In the genomic region with DNA sequence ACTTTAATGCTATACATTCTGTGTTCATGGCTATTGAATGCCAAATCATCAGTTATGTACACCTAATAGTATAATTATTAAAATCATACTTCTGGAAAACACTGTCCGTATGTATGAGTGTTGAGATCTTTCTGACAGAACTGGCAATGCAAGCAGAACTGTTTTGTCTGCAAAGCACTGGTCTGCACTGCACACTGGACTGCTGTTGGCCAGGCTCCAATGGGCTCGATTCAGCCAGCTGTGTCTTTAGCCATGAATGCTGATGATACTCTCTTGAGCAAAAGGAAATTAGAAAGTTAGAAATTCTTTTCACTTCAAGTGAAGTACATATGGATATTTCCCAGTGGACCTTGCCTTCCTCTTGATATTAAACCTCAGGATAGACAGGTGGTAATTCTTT, we compare ENCODE assay signal across 28 mouse cellular contexts.
A peak's percentile ranks its signal among the peaks of the same experiment; 100 is the strongest.
DNase-seq lines count a peak whose midpoint lies in the region; ATAC-seq and TF ChIP-seq lines count a peak whose summit lies in the region.
"Had no signal": no experiment of that assay in that cellular context is flagged by ENCODE, and none has a peak within 500 bp of the region (broad histone marks: within the 10 kb centered on the region; RNA-seq: fewer than 3 reads in every experiment).

No protein-coding gene starts in this region.

- no peak for TF ChIP-seq CTCF in hindbrain, postnatal 0 days (IDR thresholded peaks at IDR 0.05; ENCODE audit: low read depth)

- H3K4me2 ChIP-seq in hindbrain, postnatal 0 days (ENCODE audit: low read depth, low read length) = no peak overlapping the region
- H3K4me2 ChIP-seq: embryonic facial prominence, embryonic 12.5 days; forebrain, embryonic 12.5 days; heart, embryonic 13.5 days; hindbrain, embryonic 15.5 days; intestine, embryonic 15.5 days; limb, embryonic 12.5 days; liver, embryonic 11.5 days; midbrain, embryonic 12.5 days had no signal

- no peak overlapping the region for H3K4me3 ChIP-seq in hindbrain, postnatal 0 days (ENCODE audit: low read length)
- no peak overlapping the region for H3K4me3 ChIP-seq in hindbrain, embryonic 10.5 days
- H3K4me3 ChIP-seq: embryonic facial prominence, embryonic 12.5 days; erythroblast, embryonic 14.5 days; forebrain, embryonic 12.5 days; heart, embryonic 13.5 days; hindbrain, embryonic 15.5 days; intestine, embryonic 15.5 days; layer of hippocampus, adult 2 months; limb, embryonic 12.5 days; midbrain, embryonic 12.5 days had no signal

- H3K27me3 ChIP-seq in hindbrain, postnatal 0 days (ENCODE audit: insufficient read depth, low read length) = no peaks in the 10 kb centered on the region
- no peaks in the 10 kb centered on the region for H3K27me3 ChIP-seq in hindbrain, embryonic 10.5 days (ENCODE audit: insufficient read depth, poor library complexity, severe bottlenecking)
- H3K27me3 ChIP-seq: embryonic facial prominence, embryonic 12.5 days; forebrain, embryonic 12.5 days; heart, embryonic 13.5 days; hindbrain, embryonic 15.5 days; intestine, embryonic 15.5 days; limb, embryonic 12.5 days; midbrain, embryonic 12.5 days had no signal

- 50% methylated on average over 2 of the region's 2 CpGs for WGBS in hindbrain, postnatal 0 days
- 90% methylated on average over 2 of the region's 2 CpGs for WGBS in hindbrain, embryonic 10.5 days

- no peaks in the 10 kb centered on the region for H3K9me3 ChIP-seq in hindbrain, postnatal 0 days (ENCODE audit: low read length)
- H3K9me3 ChIP-seq in hindbrain, embryonic 10.5 days = no peaks in the 10 kb centered on the region
- H3K9me3 ChIP-seq: embryonic facial prominence, embryonic 12.5 days; forebrain, embryonic 12.5 days; heart, embryonic 13.5 days; hindbrain, embryonic 15.5 days; intestine, embryonic 15.5 days; limb, embryonic 12.5 days; midbrain, embryonic 12.5 days had no signal

- H3K27ac ChIP-seq in hindbrain, postnatal 0 days = no peak overlapping the region
- no peak overlapping the region for H3K27ac ChIP-seq in hindbrain, embryonic 10.5 days
- H3K27ac ChIP-seq: embryonic facial prominence, embryonic 12.5 days; forebrain, embryonic 12.5 days; heart, embryonic 13.5 days; hindbrain, embryonic 15.5 days; intestine, embryonic 15.5 days; layer of hippocampus, adult 2 months; limb, embryonic 12.5 days; midbrain, embryonic 12.5 days had no signal

- peak; percentile 6 for DNase-seq in adrenal gland, postnatal 10 days
- DNase-seq in adrenal gland, postnatal 36 days = no peak
- peak; percentile 28 for DNase-seq in gastrocnemius, postnatal 14 days
- DNase-seq in gastrocnemius, adult 18-20 months (ENCODE audit: low spot score) = no peak
- DNase-seq in hindbrain, postnatal 0 days (ENCODE audit: low spot score) = peak; percentile 33
- no peak for DNase-seq in hindbrain, embryonic 10.5 days (ENCODE audit: low spot score)
- DNase-seq in right cerebral cortex, postnatal 4 days = peak; percentile 19
- DNase-seq in right cerebral cortex, postnatal 14 days = no peak
- DNase-seq: adrenal gland, adult 8-10 months; cerebellum, adult 8-10 months; kidney, adult 8-10 months; kidney, postnatal 25 days; liver, postnatal 0 days; lung, postnatal 10 days; retina, postnatal 1 day; thymus, adult 18-20 months; thymus, postnatal 36 days had no signal

- no peaks in the 10 kb centered on the region for H3K4me1 ChIP-seq in hindbrain, postnatal 0 days (ENCODE audit: insufficient read depth, low read length)
- H3K4me1 ChIP-seq in hindbrain, embryonic 10.5 days (replicated peaks) = no peaks in the 10 kb centered on the region
- H3K4me1 ChIP-seq: embryonic facial prominence, embryonic 12.5 days; forebrain, embryonic 12.5 days; heart, embryonic 13.5 days; hindbrain, embryonic 15.5 days; intestine, embryonic 15.5 days; limb, embryonic 12.5 days; midbrain, embryonic 12.5 days had no signal

- H3K9ac ChIP-seq in hindbrain, postnatal 0 days (replicated peaks; ENCODE audit: low read length) = no peak overlapping the region
- H3K9ac ChIP-seq: embryonic facial prominence, embryonic 12.5 days; forebrain, embryonic 12.5 days; heart, embryonic 13.5 days; hindbrain, embryonic 15.5 days; intestine, embryonic 15.5 days; limb, embryonic 12.5 days; liver, postnatal 0 days; midbrain, embryonic 12.5 days had no signal

- intact Hi-C loops in gastrocnemius, postnatal 14 days (cut with DNase I; ENCODE audit: low total_unique reads) = no loop called here

- ATAC-seq in hindbrain, postnatal 0 days = no peak
- ATAC-seq: activated CD4-positive, CD25-positive, alpha-beta regulatory T cell, adult 4 months; intestine, embryonic 15.5 days; liver, postnatal 0 days had no signal

- no peaks in the 10 kb centered on the region for H3K36me3 ChIP-seq in hindbrain, postnatal 0 days (ENCODE audit: insufficient read depth, low read length)
- H3K36me3 ChIP-seq in hindbrain, embryonic 10.5 days = no peaks in the 10 kb centered on the region
- H3K36me3 ChIP-seq: embryonic facial prominence, embryonic 12.5 days; forebrain, embryonic 12.5 days; heart, embryonic 13.5 days; hindbrain, embryonic 15.5 days; intestine, embryonic 15.5 days; limb, embryonic 12.5 days; midbrain, embryonic 12.5 days had no signal

Comparison
In these comparisons a context has a peak if more than half of its experiments do, and no peak if none do; other contexts are left out.
1. DNase-seq: peak in adrenal gland, postnatal 10 days (single experiment), gastrocnemius, postnatal 14 days (single experiment), hindbrain, postnatal 0 days (single experiment) and right cerebral cortex, postnatal 4 days (single experiment); none in adrenal gland, postnatal 36 days (0 of 2), gastrocnemius, adult 18-20 months (single experiment), hindbrain, embryonic 10.5 days (single experiment) and right cerebral cortex, postnatal 14 days (single experiment).